8 mouse cellular contexts compared by ENCODE assay signal in the genomic region with DNA sequence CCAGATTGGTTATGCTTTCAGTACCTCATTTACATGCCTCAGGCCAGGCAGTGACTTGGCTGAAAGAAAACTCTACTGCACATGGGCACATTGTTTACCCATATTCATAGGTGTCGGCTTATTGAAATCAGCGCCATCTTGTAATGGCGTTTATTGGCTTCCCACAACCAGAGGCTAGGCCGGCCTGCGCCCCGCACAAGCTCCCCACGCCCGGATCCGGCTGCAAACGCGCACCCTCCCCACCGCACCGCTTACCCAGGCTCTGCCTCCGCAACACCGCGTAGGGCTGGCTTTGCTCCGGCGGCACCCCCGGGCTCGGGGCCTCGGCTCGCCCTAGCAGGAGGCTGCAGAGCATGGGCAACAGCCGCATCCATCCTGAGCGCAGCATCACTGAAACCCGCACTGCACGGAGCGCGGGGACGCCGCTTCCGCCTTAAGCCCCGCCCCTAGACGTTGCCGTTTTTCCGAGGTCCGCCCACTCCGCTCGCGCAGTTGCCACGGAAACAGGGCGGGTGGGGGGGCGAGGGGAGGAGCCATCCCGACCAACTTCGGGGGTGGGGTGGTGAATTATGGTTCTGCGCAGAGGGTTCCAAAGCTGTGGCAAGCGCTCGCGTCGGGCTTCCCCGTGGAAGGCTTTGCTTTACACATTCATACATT. TPM values are rescaled to one million over a fixed set of nuclear protein-coding genes. Genes with fewer than 3 reads are reported as not detected.
DNase-seq lines count a peak whose midpoint lies in the region; ATAC-seq and TF ChIP-seq lines count a peak whose summit lies in the region.

No protein-coding gene starts in this region.

- peaks cover 5% of the 10 kb centered on the region for H3K36me3 ChIP-seq in G1E (replicated peaks)
- H3K36me3 ChIP-seq in forebrain, postnatal 0 days (ENCODE audit: insufficient read depth): peaks cover 9% of the 10 kb centered on the region
- no peaks in the 10 kb centered on the region for H3K36me3 ChIP-seq in lung, postnatal 0 days (ENCODE audit: insufficient read depth, low read length)

- no peak for TF ChIP-seq CTCF in G1E (IDR thresholded peaks at IDR 0.05; ENCODE audit: low read depth, low read length)
- TF ChIP-seq CTCF in cerebellum, adult 2 months (IDR thresholded peaks at IDR 0.05; ENCODE audit: borderline replicate concordance, insufficient read depth, low read depth, low read length): no peak
- TF ChIP-seq CTCF in forebrain, postnatal 0 days (IDR thresholded peaks at IDR 0.05; ENCODE audit: low read depth): no peak
- no peak for TF ChIP-seq CTCF in lung, postnatal 0 days (IDR thresholded peaks at IDR 0.05)

- under 1% methylated on average over 50 of the region's 50 CpGs for WGBS in cerebellum, adult 2 months
- WGBS in forebrain, postnatal 0 days: 1% methylated on average over 50 of the region's 50 CpGs
- WGBS in lung, postnatal 0 days: under 1% methylated on average over 44 of the region's 50 CpGs

- H3K4me2 ChIP-seq in forebrain, postnatal 0 days (ENCODE audit: low read depth): peak overlapping the region; percentile 43
- peak overlapping the region; percentile 79 for H3K4me2 ChIP-seq in lung, postnatal 0 days (replicated peaks; ENCODE audit: low read depth, low read length)

- no peak for ATAC-seq in G1E (ENCODE audit: extremely low read depth, insufficient number of reproducible peaks, low FRiP score, poor library complexity, severe bottlenecking)
- peak; percentile 98 for ATAC-seq in forebrain, postnatal 0 days
- peak; percentile 97 for ATAC-seq in lung, postnatal 0 days

- peak; percentile 91 for TF ChIP-seq POLR2A in cerebellum, adult 2 months (IDR thresholded peaks at IDR 0.05; ENCODE audit: borderline replicate concordance, insufficient read depth, low read length)

- H3K4me3 ChIP-seq in G1E (ENCODE audit: low read depth, low read length): peak overlapping the region; percentile 38; the same call in 1 of the 2 replicates
- peak overlapping the region; percentile 67 for H3K4me3 ChIP-seq in cerebellum, adult 2 months (replicated peaks; ENCODE audit: insufficient read depth, low read depth, low read length)
- peak overlapping the region; percentile 76 for H3K4me3 ChIP-seq in forebrain, postnatal 0 days (ENCODE audit: low read depth, low read length)
- peak overlapping the region; percentile 84 for H3K4me3 ChIP-seq in lung, postnatal 0 days (ENCODE audit: low read depth, low read length)

- no peaks in the 10 kb centered on the region for H3K27me3 ChIP-seq in G1E (ENCODE audit: insufficient read depth, low read length)
- no peaks in the 10 kb centered on the region for H3K27me3 ChIP-seq in cerebellum, adult 2 months (ENCODE audit: control insufficient read depth, insufficient read depth, low read length)
- no peaks in the 10 kb centered on the region for H3K27me3 ChIP-seq in forebrain, postnatal 0 days (ENCODE audit: insufficient read depth, low read length)
- H3K27me3 ChIP-seq in lung, postnatal 0 days (replicated peaks; ENCODE audit: insufficient read depth, low read length): no peaks in the 10 kb centered on the region

- H3K27ac ChIP-seq in cerebellum, adult 2 months (ENCODE audit: insufficient read depth, low read length): no peak overlapping the region
- H3K27ac ChIP-seq in forebrain, postnatal 0 days (ENCODE audit: low read depth, low read length): peak overlapping the region; percentile 98
- peak overlapping the region; percentile 86 for H3K27ac ChIP-seq in lung, postnatal 0 days (ENCODE audit: low read length)

- peaks cover 12% of the 10 kb centered on the region for H3K9me3 ChIP-seq in G1E (replicated peaks)
- H3K9me3 ChIP-seq in forebrain, postnatal 0 days (ENCODE audit: low read length): no peaks in the 10 kb centered on the region
- no peaks in the 10 kb centered on the region for H3K9me3 ChIP-seq in lung, postnatal 0 days (ENCODE audit: low read length)

- peak overlapping the region; percentile 94 for H3K9ac ChIP-seq in forebrain, postnatal 0 days
- H3K9ac ChIP-seq in lung, postnatal 0 days (replicated peaks; ENCODE audit: low read depth): peak overlapping the region; percentile 71

- DNase-seq in G1E (ENCODE audit: low spot score): no peak
- peak; percentile 91 to 92 for DNase-seq in cerebellum, adult 2 months
- DNase-seq in forebrain, postnatal 0 days: peak; percentile 97
- DNase-seq in heart, postnatal 4 days: peak; percentile 89
- DNase-seq in layer of hippocampus, postnatal 10 days (ENCODE audit: low spot score in 2 of 2): peak; percentile 88 to 92
- peak; percentile 91 for DNase-seq in lung, postnatal 0 days (ENCODE audit: low spot score)
- DNase-seq in ovary, postnatal 10 days (ENCODE audit: low spot score): peak; percentile 42
- DNase-seq in thymus, postnatal 0 days (ENCODE audit: low spot score): peak; percentile 90

- H3K4me1 ChIP-seq in G1E (ENCODE audit: insufficient read depth, low read depth, low read length): peaks cover 59% of the 10 kb centered on the region
- peaks cover 8% of the 10 kb centered on the region; the same call in 1 of the 2 replicates for H3K4me1 ChIP-seq in cerebellum, adult 2 months (ENCODE audit: control insufficient read depth, insufficient read depth, low read length)
- peaks cover 9% of the 10 kb centered on the region; the same call in 1 of the 2 replicates for H3K4me1 ChIP-seq in forebrain, postnatal 0 days (ENCODE audit: insufficient read depth)
- H3K4me1 ChIP-seq in lung, postnatal 0 days (ENCODE audit: insufficient read depth, low read depth, low read length): no peaks in the 10 kb centered on the region

- no peak for TF ChIP-seq EP300 in lung, postnatal 0 days (IDR thresholded peaks at IDR 0.05)

RNA-seq across cellular contexts. Expression of a gene that starts 9.6 kb away (rescaled TPM):
- 10.8 and 12.0 TPM in 2 replicates for total RNA-seq in G1E (2014; fragmentation: Nextera tagmentation)
- total RNA-seq in G1E (2017): 1.9 and 2.0 TPM in 2 replicates
- 0.45 and 0.94 TPM in 2 replicates for polyA plus RNA-seq in G1E (2012)
- 227 and 230 TPM in 2 replicates for polyA plus RNA-seq in cerebellum, adult 2 months (2012; rRNA removed)
- total RNA-seq in forebrain, postnatal 0 days (2014; rRNA removed): 298 and 325 TPM in 2 replicates
- 378 and 431 TPM in 2 replicates for polyA plus RNA-seq in forebrain, postnatal 0 days (2015; fragmentation: Nextera tagmentation; extraction: Ambion mirVana)
- 10 to 100 TPM; 15.9 to 17.6 TPM for total RNA-seq in heart, postnatal 4 days (2021)
- 100 to 1,000 TPM; 154 to 155 TPM for total RNA-seq in layer of hippocampus, postnatal 10 days (2021)
- 72.8 and 97.5 TPM in 2 replicates for polyA plus RNA-seq in lung, postnatal 0 days (2015; fragmentation: Nextera tagmentation; extraction: Ambion mirVana)
- 119 and 139 TPM in 2 replicates for polyA plus RNA-seq in thymus, postnatal 0 days (2015; fragmentation: Nextera tagmentation; extraction: Ambion mirVana)

RNA-seq across cellular contexts. Expression of a gene that starts 38.3 kb away (rescaled TPM):
- total RNA-seq in G1E (2014; fragmentation: Nextera tagmentation) (213 and 227 TPM in 2 replicates), G1E (2017) (101 and 104 TPM in 2 replicates)
- polyA plus RNA-seq in G1E (2012): 201 and 245 TPM in 2 replicates
- 96.5 and 107 TPM in 2 replicates for polyA plus RNA-seq in cerebellum, adult 2 months (2012; rRNA removed)
- 42.2 and 57.6 TPM in 2 replicates for total RNA-seq in forebrain, postnatal 0 days (2014; rRNA removed)
- 21.9 and 31.1 TPM in 2 replicates for polyA plus RNA-seq in forebrain, postnatal 0 days (2015; fragmentation: Nextera tagmentation; extraction: Ambion mirVana)
- 10 to 100 TPM; 38.8 to 49.5 TPM for total RNA-seq in heart, postnatal 4 days (2021)
- 10 to 100 TPM; 42.4 to 44.8 TPM for total RNA-seq in layer of hippocampus, postnatal 10 days (2021)
- 36.5 and 39.1 TPM in 2 replicates for polyA plus RNA-seq in lung, postnatal 0 days (2015; fragmentation: Nextera tagmentation; extraction: Ambion mirVana)
- polyA plus RNA-seq in thymus, postnatal 0 days (2015; fragmentation: Nextera tagmentation; extraction: Ambion mirVana): 72.3 and 75.1 TPM in 2 replicates

RNA-seq across cellular contexts. Expression of a gene that starts 39.2 kb away (rescaled TPM):
- total RNA-seq in G1E (2014; fragmentation: Nextera tagmentation): 779 and 780 TPM in 2 replicates
- total RNA-seq in G1E (2017): 554 and 576 TPM in 2 replicates
- polyA plus RNA-seq in G1E (2012): 737 and 869 TPM in 2 replicates
- polyA plus RNA-seq in cerebellum, adult 2 months (2012; rRNA removed): 61.6 and 62.1 TPM in 2 replicates
- total RNA-seq in forebrain, postnatal 0 days (2014; rRNA removed): 34.3 and 44.8 TPM in 2 replicates
- polyA plus RNA-seq in forebrain, postnatal 0 days (2015; fragmentation: Nextera tagmentation; extraction: Ambion mirVana): 20.7 and 20.8 TPM in 2 replicates
- total RNA-seq in heart, postnatal 4 days (2021): 10 to 100 TPM; 60.6 to 60.8 TPM
- 10 to 100 TPM; 40.2 to 45.1 TPM for total RNA-seq in layer of hippocampus, postnatal 10 days (2021)
- 110 and 115 TPM in 2 replicates for polyA plus RNA-seq in lung, postnatal 0 days (2015; fragmentation: Nextera tagmentation; extraction: Ambion mirVana)
- polyA plus RNA-seq in thymus, postnatal 0 days (2015; fragmentation: Nextera tagmentation; extraction: Ambion mirVana): 80.3 and 86.3 TPM in 2 replicates

RNA-seq across cellular contexts. Expression of a gene that starts 39.8 kb away (rescaled TPM):
- total RNA-seq in G1E (2014; fragmentation: Nextera tagmentation) (not detected in 2 replicates), G1E (2017) (not detected in 2 replicates)
- polyA plus RNA-seq in G1E (2012): not detected in 2 replicates
- polyA plus RNA-seq in cerebellum, adult 2 months (2012; rRNA removed): not detected in 2 replicates
- not detected in 2 replicates for total RNA-seq in forebrain, postnatal 0 days (2014; rRNA removed)
- polyA plus RNA-seq in forebrain, postnatal 0 days (2015; fragmentation: Nextera tagmentation; extraction: Ambion mirVana): not detected in 2 replicates
- total RNA-seq in heart, postnatal 4 days (2021): not detected
- total RNA-seq in layer of hippocampus, postnatal 10 days (2021): not detected
- polyA plus RNA-seq in lung, postnatal 0 days (2015; fragmentation: Nextera tagmentation; extraction: Ambion mirVana): not detected in 2 replicates
- polyA plus RNA-seq in thymus, postnatal 0 days (2015; fragmentation: Nextera tagmentation; extraction: Ambion mirVana): not detected in 2 replicates

RNA-seq across cellular contexts. Expression of a gene that starts 44.8 kb away (rescaled TPM):
- total RNA-seq in G1E (2014; fragmentation: Nextera tagmentation) (not detected in 2 replicates), G1E (2017) (0.06 and 0.22 TPM in 2 replicates)
- polyA plus RNA-seq in G1E (2012): not detected in 2 replicates
- 0.16 TPM in 2 replicates for polyA plus RNA-seq in cerebellum, adult 2 months (2012; rRNA removed)
- 3.6 and 4.2 TPM in 2 replicates for total RNA-seq in forebrain, postnatal 0 days (2014; rRNA removed)
- 1.8 and 3.2 TPM in 2 replicates for polyA plus RNA-seq in forebrain, postnatal 0 days (2015; fragmentation: Nextera tagmentation; extraction: Ambion mirVana)
- not detected for total RNA-seq in heart, postnatal 4 days (2021)
- total RNA-seq in layer of hippocampus, postnatal 10 days (2021): 1 to 10 TPM; 1.2 to 1.6 TPM
- polyA plus RNA-seq in lung, postnatal 0 days (2015; fragmentation: Nextera tagmentation; extraction: Ambion mirVana): not detected in 2 replicates
- not detected in 2 replicates for polyA plus RNA-seq in thymus, postnatal 0 days (2015; fragmentation: Nextera tagmentation; extraction: Ambion mirVana)

Comparison
In these comparisons a context has a peak if more than half of its experiments do, and no peak if none do; other contexts are left out.
1. RNA of a gene that starts 9.6 kb away (polyA plus RNA-seq): 378 to 431 TPM in forebrain, postnatal 0 days, 227 to 230 TPM in cerebellum, adult 2 months, 119 to 139 TPM in thymus, postnatal 0 days and 72.8 to 97.5 TPM in lung, postnatal 0 days; 0.45 to 0.94 TPM in G1E; every median in the first group is over 10 times any median in the second.
2. Peak in every context shown above with its lines, with median percentiles within 50 percentile points of each other: H3K4me3 ChIP-seq.